ENCODE assay signal across 19 mouse cellular contexts in the genomic region with DNA sequence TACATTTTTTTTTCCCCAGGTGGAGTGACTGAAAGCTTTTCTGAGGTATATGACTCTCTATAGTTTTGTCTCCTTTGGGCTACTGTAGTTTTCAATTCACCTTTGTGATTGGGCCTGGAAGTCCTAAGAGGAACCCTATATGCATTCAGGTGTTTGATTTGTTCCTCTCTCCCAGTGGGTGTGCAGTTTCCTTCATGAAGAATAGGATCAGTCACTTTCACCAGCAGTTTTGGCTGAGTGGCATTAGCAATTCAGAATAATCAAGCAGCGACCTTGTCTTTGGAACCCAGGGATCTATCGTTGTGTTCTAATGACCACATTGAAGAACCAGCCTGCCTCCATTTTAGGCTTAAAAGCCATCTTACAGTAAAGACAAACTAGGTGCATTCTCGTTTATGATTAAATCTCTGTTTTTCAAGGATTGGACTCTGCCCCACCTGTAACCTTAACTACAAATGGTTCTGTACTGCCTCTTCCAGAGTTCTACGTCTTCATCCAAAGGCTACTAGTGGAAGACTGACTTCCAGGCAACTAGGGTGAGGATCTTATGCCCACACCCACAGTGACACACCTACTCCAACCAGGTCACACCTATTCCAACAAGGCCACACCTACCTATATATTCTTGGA. TPM values are rescaled to one million over a fixed set of nuclear protein-coding genes. Genes with fewer than 3 reads are reported as not detected.
DNase-seq lines count a peak whose midpoint lies in the region; ATAC-seq and TF ChIP-seq lines count a peak whose summit lies in the region.
"Had no signal": no experiment of that assay in that cellular context is flagged by ENCODE, and none has a peak within 500 bp of the region (broad histone marks: within the 10 kb centered on the region; RNA-seq: fewer than 3 reads in every experiment).

No protein-coding gene starts in this region.

- peak; percentile 60 for DNase-seq in kidney, adult 9 months
- DNase-seq in ES-CJ7 (ENCODE audit: low read depth, low spot score) (peak; percentile 75), ZHBTc4 (ENCODE audit: low read depth, low spot score) (peak; percentile 71)
- DNase-seq: adrenal gland, adult 2 months; adrenal gland, postnatal 10 days; adrenal gland, postnatal 25 days; cerebellum, adult 11-12 months; cerebellum, adult 2 months; cerebellum, adult 9-10 months; cerebellum, postnatal 10 days; cerebellum, postnatal 25 days; forebrain, postnatal 0 days had no signal

- no peak overlapping the region for H3K4me3 ChIP-seq in kidney, embryonic 16.5 days (ENCODE audit: low read length)
- H3K4me3 ChIP-seq in intestine, postnatal 0 days (ENCODE audit: low read depth, low read length) = no peak overlapping the region
- H3K4me3 ChIP-seq: embryonic facial prominence, embryonic 10.5 days; embryonic facial prominence, embryonic 12.5 days; forebrain, embryonic 13.5 days; forebrain, embryonic 15.5 days had no signal

- H3K27me3 ChIP-seq in kidney, embryonic 16.5 days (ENCODE audit: insufficient read depth, low read length) = no peaks in the 10 kb centered on the region
- H3K27me3 ChIP-seq in intestine, postnatal 0 days (replicated peaks; ENCODE audit: control insufficient read depth, insufficient read depth, low read length) = no peaks in the 10 kb centered on the region
- H3K27me3 ChIP-seq: embryonic facial prominence, embryonic 12.5 days; forebrain, embryonic 13.5 days; forebrain, embryonic 15.5 days had no signal

- no peaks in the 10 kb centered on the region for H3K4me1 ChIP-seq in kidney, embryonic 16.5 days (ENCODE audit: insufficient read depth, low read length)
- H3K4me1 ChIP-seq in intestine, postnatal 0 days (replicated peaks; ENCODE audit: control insufficient read depth, insufficient read depth, low read length) = no peaks in the 10 kb centered on the region
- H3K4me1 ChIP-seq: embryonic facial prominence, embryonic 10.5 days; embryonic facial prominence, embryonic 12.5 days; forebrain, embryonic 13.5 days; forebrain, embryonic 15.5 days had no signal

- H3K27ac ChIP-seq in kidney, embryonic 16.5 days (ENCODE audit: low read length) = no peak overlapping the region
- no peak overlapping the region for H3K27ac ChIP-seq in intestine, postnatal 0 days (ENCODE audit: low read depth, low read length)
- H3K27ac ChIP-seq: embryonic facial prominence, embryonic 10.5 days; embryonic facial prominence, embryonic 12.5 days; forebrain, embryonic 13.5 days; forebrain, embryonic 15.5 days had no signal

- H3K36me3 ChIP-seq in kidney, embryonic 16.5 days (ENCODE audit: insufficient read depth, low read length) = no peaks in the 10 kb centered on the region
- H3K36me3 ChIP-seq in intestine, postnatal 0 days (ENCODE audit: control insufficient read depth, insufficient read depth) = no peaks in the 10 kb centered on the region
- H3K36me3 ChIP-seq: embryonic facial prominence, embryonic 10.5 days; embryonic facial prominence, embryonic 12.5 days; forebrain, embryonic 15.5 days had no signal

- no peak overlapping the region for H3K9ac ChIP-seq in kidney, embryonic 16.5 days (replicated peaks; ENCODE audit: low read length)
- no peak overlapping the region for H3K9ac ChIP-seq in intestine, postnatal 0 days (ENCODE audit: low read depth, low read length)
- H3K9ac ChIP-seq: embryonic facial prominence, embryonic 12.5 days; forebrain, embryonic 13.5 days; forebrain, embryonic 15.5 days; forebrain, postnatal 0 days had no signal

- TF ChIP-seq CTCF in intestine, postnatal 0 days (IDR thresholded peaks at IDR 0.05; ENCODE audit: low read depth) = no peak

- no peak overlapping the region for H3K4me2 ChIP-seq in kidney, embryonic 16.5 days (replicated peaks; ENCODE audit: low read depth, low read length)
- H3K4me2 ChIP-seq in intestine, postnatal 0 days (replicated peaks; ENCODE audit: low read depth) = no peak overlapping the region
- H3K4me2 ChIP-seq: embryonic facial prominence, embryonic 12.5 days; forebrain, embryonic 13.5 days; forebrain, embryonic 15.5 days had no signal

- no peaks in the 10 kb centered on the region for H3K9me3 ChIP-seq in kidney, embryonic 16.5 days (ENCODE audit: low read length)
- no peaks in the 10 kb centered on the region for H3K9me3 ChIP-seq in intestine, postnatal 0 days (ENCODE audit: control insufficient read depth)
- H3K9me3 ChIP-seq: embryonic facial prominence, embryonic 10.5 days; embryonic facial prominence, embryonic 12.5 days; forebrain, embryonic 13.5 days; forebrain, embryonic 15.5 days had no signal

- no peak for ATAC-seq in kidney, embryonic 16.5 days (ENCODE audit: low FRiP score, low TSS enrichment)
- no peak for ATAC-seq in cerebellum, adult (ENCODE audit: insufficient number of reproducible peaks, low FRiP score, low TSS enrichment)
- ATAC-seq in intestine, postnatal 0 days = no peak
- ATAC-seq: forebrain, embryonic 13.5 days; forebrain, embryonic 15.5 days; forebrain, postnatal 0 days had no signal

- 85% methylated on average over 4 of the region's 4 CpGs for WGBS in kidney, embryonic 16.5 days
- WGBS in intestine, postnatal 0 days = 83% methylated on average over 4 of the region's 4 CpGs

RNA-seq across cellular contexts. Expression of gene Pak1ip1, which starts 30.9 kb away (rescaled TPM):
- 68.5 and 69.2 TPM in 2 replicates for polyA plus RNA-seq in kidney, embryonic 16.5 days (2015; fragmentation: Nextera tagmentation; extraction: Ambion mirVana)
- 59.2 and 61.7 TPM in 2 replicates for polyA plus RNA-seq in intestine, postnatal 0 days (2015; fragmentation: Nextera tagmentation; extraction: Ambion mirVana)

RNA-seq across cellular contexts. Expression of gene Tmem14c, which starts 46.2 kb away (rescaled TPM):
- 216 and 224 TPM in 2 replicates for polyA plus RNA-seq in kidney, embryonic 16.5 days (2015; fragmentation: Nextera tagmentation; extraction: Ambion mirVana)
- 337 and 344 TPM in 2 replicates for polyA plus RNA-seq in intestine, postnatal 0 days (2015; fragmentation: Nextera tagmentation; extraction: Ambion mirVana)
